Mouse (Mus musculus) kidney, embryonic 14.5 days (tissue): ENCODE measurements at regions not wholly inside any gene's neighbourhood (a gene's known extent, or its start where the extent isn't known, plus 50 kb on each side); places are given as distances from the start of the nearest gene placed in this dataset.
A peak's percentile ranks its signal among the peaks of the same experiment; 100 is the strongest.

ENCODE experiments used
- ATAC-seq: fragments of 200-750 bp; cut with Nextera tagmentation; 2 replicates; pipeline ENCODE4 v1.8.0; 2017; ENCODE audit warnings: moderate number of reproducible peaks, mild to moderate bottlenecking, moderate TSS enrichment, moderate library complexity; ENCODE audit not compliant: low FRiP score, low TSS enrichment
- H3K27ac ChIP-seq: fragments of 300-500 bp; sonication (generic); 2 replicates; pipeline ENCODE4 v1.5.1; 2014; ENCODE audit warnings: low read depth, mild to moderate bottlenecking, low read length, moderate library complexity, mixed read lengths
- H3K27me3 ChIP-seq: fragments of 300-500 bp; sonication (generic); 2 replicates; pipeline ENCODE4 v1.6.1; 2014; ENCODE audit warnings: mild to moderate bottlenecking, low read length; ENCODE audit not compliant: control insufficient read depth, insufficient read depth
- H3K36me3 ChIP-seq: fragments of 300-500 bp; sonication (generic); 2 replicates; pipeline ENCODE4 v1.6.1; 2014; ENCODE audit warnings: low read length, mixed read lengths; ENCODE audit not compliant: control insufficient read depth, insufficient read depth
- H3K4me1 ChIP-seq: fragments of 300-500 bp; sonication (generic); 2 replicates; pipeline ENCODE4 v1.6.1; 2014; ENCODE audit warnings: low read length, mixed read lengths; ENCODE audit not compliant: control insufficient read depth, insufficient read depth
- H3K4me2 ChIP-seq: fragments of 300-500 bp; sonication (generic); replicated peaks from 2 replicates; pipeline ENCODE4 v1.6.1; 2014; ENCODE audit warnings: low read depth, mild to moderate bottlenecking, low read length
- H3K4me3 ChIP-seq: fragments of 300-500 bp; sonication (generic); 2 replicates; pipeline ENCODE4 v1.5.1; 2014; ENCODE audit warnings: mild to moderate bottlenecking, low read length
- H3K9ac ChIP-seq: fragments of 300-500 bp; sonication (generic); 2 replicates; pipeline ENCODE4 v1.6.1; 2014; ENCODE audit warnings: low read depth, mild to moderate bottlenecking, low read length, moderate library complexity
- H3K9me3 ChIP-seq: fragments of 300-500 bp; sonication (generic); 2 replicates; pipeline ENCODE4 v1.6.1; 2016; ENCODE audit warnings: low read length; ENCODE audit not compliant: control insufficient read depth
- WGBS: fragments of 180-500 bp; shearing (Covaris S2); extraction: QIAGEN DNeasy Blood & Tissue Kit; methylation state at CpG from one replicate; pipeline ENCODE4 v1.1.7; 2014; 5-methylcytosine and 5-hydroxymethylcytosine counted together

DNA sequence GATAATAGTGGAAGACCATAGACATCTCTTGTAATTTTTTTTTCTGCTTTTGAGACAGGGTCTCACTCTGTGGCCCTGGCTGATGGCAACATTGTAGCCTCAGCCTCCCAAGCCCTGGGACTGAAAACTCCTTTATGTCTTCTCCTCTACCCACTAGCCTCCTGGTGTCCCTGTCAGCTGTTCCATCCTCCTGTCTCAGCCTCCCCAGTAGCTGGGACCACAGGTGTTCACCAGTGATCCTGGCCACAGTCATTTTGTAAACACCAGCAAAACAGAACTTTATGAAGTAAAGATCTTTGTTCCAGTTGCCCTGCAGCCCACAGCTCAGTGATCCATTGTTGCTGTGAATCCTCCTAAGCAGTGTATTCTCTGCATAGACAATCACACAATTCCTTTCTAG lies 129.9 kb upstream of the Eya4 start:
- no peak overlapping the region for H3K4me2 ChIP-seq
- H3K9ac ChIP-seq, result no peak overlapping the region
- no peaks in the 10 kb centered on the region for H3K4me1 ChIP-seq
- H3K27me3 ChIP-seq, result no peaks in the 10 kb centered on the region
- no peak overlapping the region for H3K27ac ChIP-seq
- no peaks in the 10 kb centered on the region for H3K9me3 ChIP-seq
- no peak overlapping the region for H3K4me3 ChIP-seq
- H3K36me3 ChIP-seq, result no peaks in the 10 kb centered on the region
- ATAC-seq, result no peak

DNA sequence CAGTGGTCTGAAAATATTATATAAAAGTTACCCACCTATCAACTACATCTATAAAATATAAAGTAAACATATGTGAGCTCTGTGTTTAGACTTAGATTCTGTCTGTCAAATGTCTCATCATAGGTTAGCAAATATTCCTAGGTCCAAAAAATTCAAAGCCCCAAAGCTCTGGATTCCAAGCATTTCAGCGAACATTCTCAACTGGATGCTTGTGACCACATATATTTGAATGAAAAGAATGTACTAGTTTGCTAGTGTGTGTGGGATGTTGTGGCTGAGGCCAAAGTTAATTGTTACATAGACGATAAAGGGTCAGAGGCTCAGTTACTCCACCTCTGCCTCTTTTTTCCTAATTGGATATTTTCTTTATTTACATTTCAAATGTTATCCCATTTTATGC lies 128.3 kb upstream of the Eya4 start:
- Histone ChIP-seq H3K9ac (no peak overlapping the region), H3K27ac (no peak overlapping the region), H3K36me3 (no peaks in the 10 kb centered on the region), H3K4me1 (no peaks in the 10 kb centered on the region), H3K4me3 (no peak overlapping the region), H3K4me2 (no peak overlapping the region), H3K27me3 (no peaks in the 10 kb centered on the region), H3K9me3 (no peaks in the 10 kb centered on the region)
- no peak for ATAC-seq
- 74% methylated on average over 2 of the region's 2 CpGs for WGBS

DNA sequence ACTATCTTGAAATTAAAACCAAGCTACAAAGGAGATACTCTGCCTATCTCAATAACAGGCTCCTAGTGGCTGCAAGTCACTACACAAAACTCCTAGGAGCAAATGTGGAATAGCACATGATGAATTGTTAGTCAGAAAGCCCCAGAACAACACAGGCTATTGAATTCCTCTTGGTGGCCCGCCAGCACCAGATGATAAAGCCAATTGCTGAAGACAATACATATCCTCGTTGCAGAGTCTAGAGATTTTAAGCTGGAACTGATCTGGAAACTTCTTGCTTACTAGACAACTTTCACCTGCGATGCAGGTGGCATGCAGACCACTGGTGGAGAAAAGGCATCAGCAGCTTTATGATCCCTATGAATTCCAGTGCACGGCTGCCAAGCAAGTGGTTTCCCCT lies 126.5 kb upstream of the Eya4 start:
- no peak overlapping the region for H3K4me2 ChIP-seq
- H3K36me3 ChIP-seq, result no peaks in the 10 kb centered on the region
- ATAC-seq, result no peak
- no peak overlapping the region for H3K27ac ChIP-seq
- no peaks in the 10 kb centered on the region for H3K27me3 ChIP-seq
- H3K9me3 ChIP-seq, result no peaks in the 10 kb centered on the region
- H3K9ac ChIP-seq, result no peak overlapping the region
- 63% methylated on average over 4 of the region's 4 CpGs for WGBS
- no peaks in the 10 kb centered on the region for H3K4me1 ChIP-seq
- no peak overlapping the region for H3K4me3 ChIP-seq

DNA sequence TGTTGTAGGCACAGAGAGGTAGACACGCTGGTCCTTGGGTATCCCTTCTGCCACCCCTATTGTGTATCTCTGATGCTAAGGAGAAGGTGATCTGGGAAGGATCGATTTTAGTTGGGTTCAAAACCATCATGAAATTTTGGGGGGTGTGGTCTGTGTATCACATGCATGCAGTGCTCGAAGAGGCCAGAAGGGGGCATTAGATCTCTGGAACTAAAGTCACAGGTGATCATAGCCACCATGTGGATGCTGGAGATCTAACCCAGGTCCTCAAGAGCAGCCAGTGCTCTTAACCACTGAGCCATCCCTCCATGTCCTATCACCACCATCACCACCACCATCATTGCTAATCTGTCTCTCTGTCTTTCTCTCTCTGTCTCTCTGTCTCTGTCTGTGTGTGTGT lies 100.4 kb upstream of the Eya4 start:
- ATAC-seq, result no peak
- no peak overlapping the region for H3K4me2 ChIP-seq
- no peaks in the 10 kb centered on the region for H3K36me3 ChIP-seq
- WGBS, result 94% methylated on average over 3 of the region's 3 CpGs
- peaks cover 6% of the 10 kb centered on the region; the same call in 1 of the 2 replicates for H3K4me1 ChIP-seq
- H3K27me3 ChIP-seq, result no peaks in the 10 kb centered on the region
- no peak overlapping the region for H3K27ac ChIP-seq
- no peak overlapping the region for H3K4me3 ChIP-seq
- no peak overlapping the region for H3K9ac ChIP-seq
- H3K9me3 ChIP-seq, result no peaks in the 10 kb centered on the region

DNA sequence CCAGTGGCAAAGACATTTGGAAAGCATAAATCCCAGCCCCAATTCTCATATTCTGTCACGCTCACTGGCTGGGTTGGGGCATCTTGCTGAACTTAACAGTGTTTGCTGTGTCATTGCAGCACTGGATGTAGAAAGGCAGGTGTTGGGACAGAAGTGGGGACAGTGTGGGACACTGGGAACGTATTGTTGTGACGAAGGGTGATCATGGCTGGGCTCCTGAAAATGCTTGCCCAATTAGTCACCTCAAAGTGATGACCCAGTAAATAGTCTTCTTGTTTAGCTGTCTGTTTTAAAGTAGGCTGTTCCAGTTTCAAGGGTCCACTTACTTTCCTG lies 100.0 kb upstream of the Eya4 start:
- H3K9ac ChIP-seq, result no peak overlapping the region
- H3K9me3 ChIP-seq, result no peaks in the 10 kb centered on the region
- H3K4me1 ChIP-seq, result peaks cover 6% of the 10 kb centered on the region; the same call in 1 of the 2 replicates
- H3K36me3 ChIP-seq, result no peaks in the 10 kb centered on the region
- WGBS, result 71% methylated on average over 3 of the region's 3 CpGs
- H3K4me3 ChIP-seq, result no peak overlapping the region
- H3K27ac ChIP-seq, result no peak overlapping the region
- ATAC-seq, result no peak
- H3K27me3 ChIP-seq, result no peaks in the 10 kb centered on the region
- H3K4me2 ChIP-seq, result no peak overlapping the region

DNA sequence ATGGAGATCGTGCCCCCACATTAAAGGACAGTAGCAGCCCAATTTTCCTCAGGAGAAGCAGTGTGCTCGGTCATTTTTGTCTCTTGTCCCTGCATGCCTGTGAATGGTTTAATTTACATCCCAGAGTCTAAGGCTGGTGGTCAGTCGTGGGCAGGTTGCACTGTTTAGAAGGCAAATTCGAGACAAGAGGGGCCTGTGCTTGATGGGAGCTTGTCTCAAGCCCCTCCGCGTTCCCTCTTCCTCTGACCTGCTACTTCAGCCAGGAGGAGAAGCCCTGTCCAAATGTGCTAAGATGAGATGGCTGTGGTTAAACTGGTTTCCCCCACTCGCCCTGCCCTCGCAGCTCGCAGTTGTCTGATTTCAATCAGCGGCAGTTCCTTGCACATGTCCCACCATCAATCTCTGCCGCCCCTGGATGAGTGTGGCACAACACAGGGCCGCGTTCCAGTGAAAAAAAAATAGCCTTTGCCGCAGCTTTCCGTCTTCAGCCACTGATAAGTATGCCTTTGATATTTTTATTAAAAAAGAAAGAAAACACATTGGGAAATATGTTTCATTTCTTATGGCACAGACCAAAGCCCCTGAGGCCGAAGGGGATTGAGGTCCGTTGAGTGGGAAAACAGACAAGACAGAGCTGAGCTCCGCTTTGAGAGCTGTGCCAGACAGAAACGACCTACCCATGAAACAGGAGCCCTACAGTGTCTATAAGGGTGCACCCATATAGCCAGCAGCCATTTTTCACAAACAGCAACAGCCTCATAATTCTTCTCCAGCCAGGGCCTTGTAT lies 99.5 kb upstream of the Eya4 start:
- no peak for ATAC-seq
- no peaks in the 10 kb centered on the region for H3K36me3 ChIP-seq
- H3K4me3 ChIP-seq, result peak overlapping the region; percentile 6; the same call in 1 of the 2 replicates
- H3K27me3 ChIP-seq, result no peaks in the 10 kb centered on the region
- H3K9ac ChIP-seq, result no peak overlapping the region
- H3K9me3 ChIP-seq, result no peaks in the 10 kb centered on the region
- H3K4me1 ChIP-seq, result peaks cover 6% of the 10 kb centered on the region; the same call in 1 of the 2 replicates
- peak overlapping the region; percentile 47; the same call in 1 of the 2 replicates for H3K27ac ChIP-seq
- peak overlapping the region; percentile 33 for H3K4me2 ChIP-seq
- WGBS, result 23% methylated on average over 19 of the region's 19 CpGs

DNA sequence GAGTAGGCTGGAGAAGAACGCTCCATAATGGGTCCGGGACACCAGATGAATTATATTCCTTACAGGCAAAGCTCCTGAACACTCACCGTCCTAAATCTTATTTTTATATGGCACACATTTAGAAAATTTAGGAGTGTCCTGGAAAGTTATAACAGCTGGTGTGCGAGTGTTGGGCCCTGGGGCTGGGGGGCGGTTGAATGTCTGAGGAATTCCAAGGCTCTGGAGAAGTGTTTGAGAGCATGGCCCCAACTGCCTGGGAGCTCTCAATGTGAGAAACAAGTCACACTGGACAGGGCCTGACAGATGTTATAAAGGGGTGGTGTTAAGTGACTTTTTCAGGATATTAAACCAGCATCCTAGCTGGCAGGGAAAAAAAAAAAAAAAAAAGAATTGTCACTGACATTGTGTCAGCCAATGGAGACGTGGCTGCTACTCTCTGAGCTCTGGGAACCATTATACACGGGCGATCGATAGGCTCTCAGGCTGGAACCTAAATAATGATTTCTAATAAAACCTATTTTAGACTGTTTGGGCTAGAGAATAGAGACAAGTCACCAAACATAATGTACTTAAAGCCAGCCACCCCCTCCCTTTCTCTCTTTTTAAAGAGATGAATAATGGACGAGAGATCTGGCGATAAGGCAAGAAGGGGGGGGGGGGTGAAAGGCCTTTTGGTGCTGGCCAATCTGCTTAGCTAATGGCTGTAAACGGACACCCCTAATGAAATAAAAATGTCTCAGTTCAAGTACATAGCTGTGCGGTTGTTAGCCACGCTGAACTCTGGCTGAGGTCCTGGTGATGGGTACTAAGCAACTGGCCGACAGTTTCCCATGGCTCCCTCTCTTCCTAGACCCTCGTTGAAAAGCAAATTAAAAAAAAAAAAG lies 98.6 kb upstream of the Eya4 start:
- Histone ChIP-seq H3K4me3 (peak overlapping the region; percentile 6), H3K27me3 (no peaks in the 10 kb centered on the region), H3K9ac (no peak overlapping the region), H3K27ac (peak overlapping the region; percentile 47; the same call in 1 of the 2 replicates), H3K4me2 (peak overlapping the region; percentile 33), H3K36me3 (no peaks in the 10 kb centered on the region), H3K9me3 (no peaks in the 10 kb centered on the region), H3K4me1 (peaks cover 6% of the 10 kb centered on the region; the same call in 1 of the 2 replicates)
- 25% methylated on average over 16 of the region's 16 CpGs for WGBS
- ATAC-seq, result peak; percentile 83

DNA sequence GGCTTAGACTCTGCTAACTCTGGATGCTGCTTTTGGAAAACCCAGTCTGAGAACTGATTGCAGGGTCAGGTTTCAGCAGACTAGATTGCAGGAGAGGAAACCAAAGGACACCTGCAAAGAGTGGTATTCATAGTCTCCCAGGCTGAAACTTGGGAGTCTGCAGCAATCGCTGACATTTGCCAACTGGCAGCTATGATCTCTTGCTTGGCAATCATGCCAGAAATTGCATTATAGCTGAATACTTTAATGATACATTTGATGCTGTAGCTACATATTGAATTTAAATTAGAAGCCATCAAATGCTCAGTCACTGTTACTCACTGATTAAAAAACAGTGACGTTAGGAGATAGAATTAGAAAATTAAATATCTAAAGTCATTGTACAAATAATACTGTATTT lies 79.8 kb upstream of the Eya4 start:
- H3K9ac ChIP-seq, result no peak overlapping the region
- H3K4me3 ChIP-seq, result no peak overlapping the region
- H3K27me3 ChIP-seq, result no peaks in the 10 kb centered on the region
- H3K9me3 ChIP-seq, result no peaks in the 10 kb centered on the region
- ATAC-seq, result no peak
- H3K36me3 ChIP-seq, result no peaks in the 10 kb centered on the region
- no peaks in the 10 kb centered on the region for H3K4me1 ChIP-seq
- WGBS, result 69% methylated on average over 2 of the region's 2 CpGs
- no peak overlapping the region for H3K4me2 ChIP-seq
- no peak overlapping the region for H3K27ac ChIP-seq
